Mouse (Mus musculus): ENCODE measurements around the gene Eid2. TPM values are rescaled to one million over a fixed set of nuclear protein-coding genes. Genes with fewer than 3 reads are reported as not detected.
A peak's percentile ranks its signal among the peaks of the same experiment; 100 is the strongest.

The Eid2 gene
- total and polyA plus RNA-seq, 3 experiments, result not detected

DNA sequence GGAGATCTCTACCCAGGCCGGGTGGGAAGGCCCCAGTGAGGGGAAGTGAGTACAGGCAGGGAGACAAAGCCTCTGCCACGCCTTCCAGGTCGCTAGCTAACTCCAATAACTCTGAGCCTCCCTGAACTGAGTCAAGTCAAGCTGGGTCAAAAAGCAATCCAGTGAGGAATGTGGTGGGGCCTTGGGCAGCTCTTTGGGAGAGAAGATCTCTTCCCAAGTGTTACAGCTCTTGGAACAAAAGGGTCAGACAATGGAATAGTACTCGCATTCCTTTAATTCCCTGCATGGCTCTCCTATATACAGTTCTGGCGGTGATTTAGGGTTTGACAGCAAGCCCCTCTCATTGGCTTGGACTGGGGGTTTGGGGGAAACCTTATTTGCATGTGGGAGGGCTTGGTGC, 4.8 kb upstream of the Eid2 start:
- Histone ChIP-seq H3K36me3 (ENCODE audit: control insufficient read depth in 1 of 2, insufficient read depth in 2 of 2, low read length in 2 of 2) (peaks cover 0 to 11% of the 10 kb centered on the region in 2 experiments; a peak in 2 of 4 replicates), H3K79me2 (ENCODE audit: control insufficient read depth, insufficient read depth, low read length, poor library complexity) (no peaks in the 10 kb centered on the region), H3K9ac (ENCODE audit: control insufficient read depth, low read depth, low read length, poor library complexity, severe bottlenecking) (no peak overlapping the region), H3K4me3 (ENCODE audit: control insufficient read depth in 1 of 2, insufficient read depth in 1 of 2, low read depth in 2 of 2, low read length in 2 of 2) (no peak overlapping the region), H3K27ac (ENCODE audit: control insufficient read depth, low read depth, low read length) (no peak overlapping the region), H3K4me1 (ENCODE audit: control insufficient read depth in 1 of 2, insufficient read depth in 2 of 2, low read length in 2 of 2) (peaks cover 2 to 13% of the 10 kb centered on the region in 2 experiments; a peak in 3 of 4 replicates), H3K9me3 (replicated peaks; ENCODE audit: insufficient read depth, low read length) (no peaks in the 10 kb centered on the region), H3K27me3 (ENCODE audit: control insufficient read depth in 1 of 2, insufficient read depth in 2 of 2, low read length in 2 of 2) (no peaks in the 10 kb centered on the region)
- DNase-seq (ENCODE audit: low read depth, low spot score), result no peak
- TF ChIP-seq CHD2 (IDR thresholded peaks at IDR 0.05; ENCODE audit: low read length), result no peak
- TF ChIP-seq POLR2A (IDR thresholded peaks at IDR 0.05; ENCODE audit: control insufficient read depth in 1 of 2, insufficient read depth in 1 of 2, low read depth in 1 of 2, low read length in 2 of 2, poor library complexity in 1 of 2), result no peak
- no peak for TF ChIP-seq MAFK (IDR thresholded peaks at IDR 0.05; ENCODE audit: borderline replicate concordance, low read depth, low read length)
- no peak for TF ChIP-seq UBTF (IDR thresholded peaks at IDR 0.05; ENCODE audit: borderline replicate concordance, insufficient read depth, low read depth, low read length)
- TF ChIP-seq TCF12 (IDR thresholded peaks at IDR 0.05; ENCODE audit: low read depth, low read length), result no peak

DNA sequence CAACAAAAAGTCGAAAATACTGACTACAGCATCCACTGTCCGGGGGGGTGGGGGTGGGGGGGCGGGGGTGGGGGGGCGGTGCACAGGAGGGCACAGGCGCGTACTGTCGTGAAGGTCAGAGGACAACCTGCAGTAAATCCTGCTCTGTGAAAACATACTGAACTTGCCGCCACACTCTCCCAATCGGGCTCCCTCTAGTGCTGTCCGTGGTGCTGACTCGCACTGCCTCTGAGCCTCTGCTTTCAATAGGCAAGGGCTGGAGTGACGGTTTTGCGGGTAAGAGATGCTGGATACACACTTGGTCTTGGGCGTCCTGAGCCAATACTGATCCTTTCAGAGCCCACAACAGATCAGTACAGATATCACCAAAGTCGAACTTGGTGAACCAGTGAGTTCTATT, 3.9 kb upstream of the Eid2 start:
- peak; percentile 90 for DNase-seq (ENCODE audit: low read depth, low spot score)
- Histone ChIP-seq H3K4me3 (ENCODE audit: control insufficient read depth in 1 of 2, insufficient read depth in 1 of 2, low read depth in 2 of 2, low read length in 2 of 2) (no peak overlapping the region), H3K79me2 (ENCODE audit: control insufficient read depth, insufficient read depth, low read length, poor library complexity) (no peaks in the 10 kb centered on the region), H3K27me3 (ENCODE audit: control insufficient read depth in 1 of 2, insufficient read depth in 2 of 2, low read length in 2 of 2) (no peaks in the 10 kb centered on the region), H3K27ac (ENCODE audit: control insufficient read depth, low read depth, low read length) (no peak overlapping the region), H3K36me3 (ENCODE audit: control insufficient read depth in 1 of 2, insufficient read depth in 2 of 2, low read length in 2 of 2) (peaks cover 0 to 11% of the 10 kb centered on the region in 2 experiments; a peak in 2 of 4 replicates), H3K4me1 (ENCODE audit: control insufficient read depth in 1 of 2, insufficient read depth in 2 of 2, low read length in 2 of 2) (peaks cover 2 to 13% of the 10 kb centered on the region in 2 experiments; a peak in 3 of 4 replicates), H3K9ac (ENCODE audit: control insufficient read depth, low read depth, low read length, poor library complexity, severe bottlenecking) (no peak overlapping the region), H3K9me3 (replicated peaks; ENCODE audit: insufficient read depth, low read length) (no peaks in the 10 kb centered on the region)
- TF ChIP-seq TBP (IDR thresholded peaks at IDR 0.05; ENCODE audit: low read depth, low read length), result no peak
- TF ChIP-seq GABPA (IDR thresholded peaks at IDR 0.05; ENCODE audit: low read depth, low read length), result no peak
- no peak for TF ChIP-seq MAFK (IDR thresholded peaks at IDR 0.05; ENCODE audit: borderline replicate concordance, low read depth, low read length)
- peak; percentile 53; the same call in 1 of the 2 replicates for TF ChIP-seq HCFC1 (IDR thresholded peaks at IDR 0.05; ENCODE audit: low read depth, low read length)
- no peak for TF ChIP-seq TCF12 (IDR thresholded peaks at IDR 0.05; ENCODE audit: low read depth, low read length)
- no peak for TF ChIP-seq E2F4 (IDR thresholded peaks at IDR 0.05; ENCODE audit: borderline replicate concordance, low read depth, low read length)
- TF ChIP-seq ZC3H11A (IDR thresholded peaks at IDR 0.05; ENCODE audit: low read depth, low read length), result no peak
- TF ChIP-seq NELFE (IDR thresholded peaks at IDR 0.05; ENCODE audit: low read depth, low read length), result no peak
- TF ChIP-seq CTCF (IDR thresholded peaks at IDR 0.05 in 2 of 3, conservative IDR thresholded peaks at IDR 0.05 in 1 of 3; ENCODE audit: control insufficient read depth in 1 of 3, insufficient read depth in 1 of 3, low read depth in 2 of 3, low read length in 3 of 3, poor library complexity in 1 of 3, severe bottlenecking in 1 of 3), result 0 out of 6 replicates have a peak, but pooled peaks of 1 of the 3 experiments have one; percentile 3
- TF ChIP-seq MXI1 (IDR thresholded peaks at IDR 0.05; ENCODE audit: low read depth, low read length), result peak; percentile 95
- peak; percentile 64; the same call in 1 of the 2 replicates for TF ChIP-seq MAX (IDR thresholded peaks at IDR 0.05; ENCODE audit: low read length)
- TF ChIP-seq SIN3A (IDR thresholded peaks at IDR 0.05; ENCODE audit: low read length), result peak; percentile 98
- 0 out of 2 replicates have a peak, but pooled peaks have one; percentile 19 for TF ChIP-seq RCOR1 (IDR thresholded peaks at IDR 0.05; ENCODE audit: low read depth, low read length)
- no peak for TF ChIP-seq MYC (IDR thresholded peaks at IDR 0.05; ENCODE audit: low read depth, low read length)
